Mouse (Mus musculus) heart, embryonic 10.5 days (tissue): ENCODE measurements around the gene Llgl1. TPM values are rescaled to one million over a fixed set of nuclear protein-coding genes. Genes with fewer than 3 reads are reported as not detected.
A peak's percentile ranks its signal among the peaks of the same experiment; 100 is the strongest.

Experiments used
- DNase-seq: peaks from one replicate; pipeline ENCODE4 v3.0.0-alpha.2; 2017; ENCODE audit warnings: low spot score
- H3K27ac ChIP-seq: fragments of 300-500 bp; sonication (generic); 2 replicates; pipeline ENCODE4 v1.5.1; 2016; ENCODE audit warnings: mild to moderate bottlenecking
- H3K27me3 ChIP-seq: fragments of 300-500 bp; sonication (generic); 2 replicates; pipeline ENCODE4 v1.6.1; 2016; ENCODE audit warnings: mild to moderate bottlenecking; ENCODE audit not compliant: poor library complexity, insufficient read depth, severe bottlenecking
- H3K36me3 ChIP-seq: fragments of 300-500 bp; sonication (generic); 2 replicates; pipeline ENCODE4 v1.6.1; 2016; ENCODE audit warnings: mild to moderate bottlenecking, moderate library complexity
- H3K4me1 ChIP-seq: fragments of 300-500 bp; sonication (generic); 2 replicates; pipeline ENCODE4 v1.6.1; 2016; ENCODE audit warnings: mild to moderate bottlenecking
- H3K4me3 ChIP-seq: fragments of 300-500 bp; sonication (generic); 2 replicates; pipeline ENCODE4 v1.5.1; 2016; ENCODE audit warnings: mild to moderate bottlenecking, moderate library complexity
- H3K9me3 ChIP-seq: fragments of 300-500 bp; sonication (generic); 2 replicates; pipeline ENCODE4 v1.6.1; 2016; ENCODE audit warnings: mild to moderate bottlenecking, moderate library complexity
- WGBS: fragments of 180-500 bp; shearing (Covaris S2); methylation state at CpG from one replicate; pipeline ENCODE4 v1.1.7; 2016; 5-methylcytosine and 5-hydroxymethylcytosine counted together
- polyA plus RNA-seq: library from polyadenylated mRNA; unstranded; fragments of >200 nt; fragmentation: Nextera tagmentation; extraction: Ambion mirVana; gene quantifications from 2 replicates; pipeline ENCODE4 v1.2.1, GENCODE M21; 2016

The Llgl1 gene
- polyA plus RNA-seq, 1 experiment from 2014 or later, result 57.7 TPM

GRCm38 (mm10) chr11:60708631-60709030, 9.1 kb downstream of the Llgl1 start:
- H3K36me3 ChIP-seq, result peaks cover 100% of the 10 kb centered on the region
- H3K4me1 ChIP-seq, result peaks cover 12% of the 10 kb centered on the region
- H3K27me3 ChIP-seq, result no peaks in the 10 kb centered on the region
- H3K27ac ChIP-seq, result no peak overlapping the region
- no peaks in the 10 kb centered on the region for H3K9me3 ChIP-seq
- no peak overlapping the region for H3K4me3 ChIP-seq
- WGBS, result 90% methylated on average over 10 of the region's 10 CpGs
- no peak for DNase-seq

- Histone ChIP-seq H3K9me3 (no peaks in the 10 kb centered on the region), H3K36me3 (peaks cover 100% of the 10 kb centered on the region), H3K4me3 (no peak overlapping the region), H3K4me1 (peaks cover 9% of the 10 kb centered on the region; the same call in 1 of the 2 replicates), H3K27ac (no peak overlapping the region), H3K27me3 (no peaks in the 10 kb centered on the region)
- DNase-seq, result no peak
- 92% methylated on average over 45 of the region's 45 CpGs for WGBS
These were observed 10.2 kb downstream of the Llgl1 start for GRCm38 (mm10) chr11:60709481-60710465.

- no peak overlapping the region for H3K27ac ChIP-seq
- WGBS, result 90% methylated on average over 17 of the region's 17 CpGs
- H3K4me3 ChIP-seq, result no peak overlapping the region
- H3K27me3 ChIP-seq, result no peaks in the 10 kb centered on the region
- no peaks in the 10 kb centered on the region for H3K9me3 ChIP-seq
- H3K4me1 ChIP-seq, result peaks cover 10% of the 10 kb centered on the region; the same call in 1 of the 2 replicates
- no peak for DNase-seq
- H3K36me3 ChIP-seq, result peaks cover 100% of the 10 kb centered on the region
These were observed 11.7 kb downstream of the Llgl1 start for GRCm38 (mm10) chr11:60711218-60711617.

GRCm38 (mm10) chr11:60712040-60712439, 12.5 kb downstream of the Llgl1 start:
- WGBS, result 92% methylated on average over 18 of the region's 18 CpGs
- Histone ChIP-seq H3K9me3 (no peaks in the 10 kb centered on the region), H3K27me3 (no peaks in the 10 kb centered on the region), H3K4me3 (no peak overlapping the region), H3K4me1 (peaks cover 15% of the 10 kb centered on the region; the same call in 1 of the 2 replicates), H3K36me3 (peaks cover 100% of the 10 kb centered on the region), H3K27ac (no peak overlapping the region)
- no peak for DNase-seq

GRCm38 (mm10) chr11:60712639-60713255, 13.2 kb downstream of the Llgl1 start:
- DNase-seq, result no peak
- Histone ChIP-seq H3K4me1 (peaks cover 10% of the 10 kb centered on the region; the same call in 1 of the 2 replicates), H3K9me3 (no peaks in the 10 kb centered on the region), H3K4me3 (no peak overlapping the region), H3K36me3 (peaks cover 100% of the 10 kb centered on the region), H3K27me3 (no peaks in the 10 kb centered on the region), H3K27ac (no peak overlapping the region)
- 88% methylated on average over 13 of the region's 13 CpGs for WGBS

GRCm38 (mm10) chr11:60715833-60716232, 16.3 kb downstream of the Llgl1 start:
- Histone ChIP-seq H3K4me3 (no peak overlapping the region), H3K36me3 (peaks cover 100% of the 10 kb centered on the region), H3K27me3 (no peaks in the 10 kb centered on the region), H3K27ac (no peak overlapping the region), H3K9me3 (no peaks in the 10 kb centered on the region), H3K4me1 (peaks cover 17% of the 10 kb centered on the region)
- DNase-seq, result no peak
- WGBS, result 83% methylated on average over 5 of the region's 5 CpGs

GRCm38 (mm10) chr11:60719263-60719662, 19.7 kb downstream of the Llgl1 start:
- Histone ChIP-seq H3K27ac (no peak overlapping the region), H3K4me1 (peaks cover 17% of the 10 kb centered on the region), H3K4me3 (no peak overlapping the region), H3K27me3 (no peaks in the 10 kb centered on the region), H3K9me3 (no peaks in the 10 kb centered on the region), H3K36me3 (peaks cover 100% of the 10 kb centered on the region)
- no peak for DNase-seq
- WGBS, result 55% methylated on average over 5 of the region's 5 CpGs

GRCm38 (mm10) chr11:60726601-60727391, 27.3 kb downstream of the Llgl1 start, which contains the start of gene Flii:
Gene Flii, minus strand, starts transcription at chr11:60727263.
- DNase-seq, result peak; percentile 92
- H3K4me3 ChIP-seq, result peak within 1 kb of the TSS; percentile 89
- WGBS, result under 1% methylated on average over 70 of the region's 71 CpGs
- H3K9me3 ChIP-seq, result no peaks in the 10 kb centered on the region
- peaks cover 53% of the 10 kb centered on the region for H3K36me3 ChIP-seq
- peaks cover 35% of the 10 kb centered on the region for H3K4me1 ChIP-seq
- H3K27me3 ChIP-seq, result no peaks in the 10 kb centered on the region
- H3K27ac ChIP-seq, result peak within 1 kb of the TSS; percentile 94

GRCm38 (mm10) chr11:60727392-60728140, 28.0 kb downstream of the Llgl1 start:
- Histone ChIP-seq H3K9me3 (no peaks in the 10 kb centered on the region), H3K27ac (peak overlapping the region; percentile 94), H3K27me3 (no peaks in the 10 kb centered on the region), H3K4me1 (peaks cover 35% of the 10 kb centered on the region), H3K4me3 (peak overlapping the region; percentile 89), H3K36me3 (peaks cover 51% of the 10 kb centered on the region)
- WGBS, result 5% methylated on average over 12 of the region's 12 CpGs
- no peak for DNase-seq

- Histone ChIP-seq H3K4me3 (peak within 1 kb of the TSS; percentile 89), H3K36me3 (peaks cover 51% of the 10 kb centered on the region), H3K27ac (peak within 1 kb of the TSS; percentile 94), H3K4me1 (peaks cover 35% of the 10 kb centered on the region), H3K9me3 (no peaks in the 10 kb centered on the region), H3K27me3 (no peaks in the 10 kb centered on the region)
- DNase-seq, result peak; percentile 98
- 1% methylated on average over 44 of the region's 44 CpGs for WGBS
These were observed 28.8 kb downstream of the Llgl1 start, which contains the start of gene Mief2 for GRCm38 (mm10) chr11:60728260-60728761. Gene Mief2, plus strand, starts transcription at chr11:60728398.

GRCm38 (mm10) chr11:60729217-60729641, 29.7 kb downstream of the Llgl1 start:
- WGBS, result 66% methylated on average over 6 of the region's 6 CpGs
- DNase-seq, result no peak
- no peaks in the 10 kb centered on the region for H3K9me3 ChIP-seq
- no peaks in the 10 kb centered on the region for H3K27me3 ChIP-seq
- peak overlapping the region; percentile 89 for H3K4me3 ChIP-seq
- H3K36me3 ChIP-seq, result peaks cover 50% of the 10 kb centered on the region
- peak overlapping the region; percentile 94 for H3K27ac ChIP-seq
- peaks cover 35% of the 10 kb centered on the region for H3K4me1 ChIP-seq

GRCm38 (mm10) chr11:60730169-60730568, 30.6 kb downstream of the Llgl1 start:
- Histone ChIP-seq H3K9me3 (no peaks in the 10 kb centered on the region), H3K4me1 (peaks cover 35% of the 10 kb centered on the region), H3K4me3 (no peak overlapping the region), H3K27me3 (no peaks in the 10 kb centered on the region), H3K27ac (no peak overlapping the region), H3K36me3 (peaks cover 41% of the 10 kb centered on the region)
- WGBS, result 78% methylated on average over 9 of the region's 9 CpGs
- no peak for DNase-seq
